Mouse (Mus musculus): ENCODE measurements around the gene Dop1b. TPM values are rescaled to one million over a fixed set of nuclear protein-coding genes. Genes with fewer than 3 reads are reported as not detected.

The Dop1b gene
- polyA plus RNA-seq, 1 experiment from 2014 or later, result 15.6 TPM

DNA sequence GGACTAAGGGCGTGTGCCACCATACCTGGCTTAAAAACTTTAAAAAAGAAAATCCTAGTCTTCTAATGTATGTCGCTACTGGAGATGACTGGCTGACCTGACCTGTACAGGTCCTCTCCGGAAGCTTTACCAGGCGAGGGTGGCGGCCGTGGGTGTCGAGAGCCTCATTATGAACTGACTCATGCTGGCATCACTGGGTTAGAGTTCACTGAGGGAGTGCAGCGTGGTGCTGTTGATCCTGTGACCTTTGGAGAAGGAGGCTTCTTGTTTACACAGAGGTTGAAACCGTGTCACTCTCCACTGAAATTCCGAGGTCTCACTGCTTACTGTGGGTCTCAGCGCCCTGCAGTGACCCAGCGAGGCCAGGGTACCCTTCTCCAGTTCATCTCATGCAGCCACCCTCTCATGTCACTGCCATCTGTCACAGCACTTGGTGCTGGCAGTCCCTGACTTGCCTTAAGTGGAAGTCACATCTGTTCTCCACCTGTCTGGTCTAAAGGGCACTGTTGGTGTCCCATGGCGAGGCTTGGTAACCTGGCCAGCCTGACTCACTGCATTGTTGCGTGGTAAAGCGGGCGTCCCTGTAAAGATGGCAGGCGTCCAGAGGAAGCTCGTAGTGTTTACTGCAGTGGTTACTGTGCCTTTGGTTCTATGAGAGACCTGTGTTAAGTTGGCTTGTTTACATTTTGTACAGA lies 21.3 kb downstream of the Dop1b start:
- Histone ChIP-seq H3K9ac (ENCODE audit: low read length) (no peak overlapping the region), H3K27ac (ENCODE audit: low read depth) (no peak overlapping the region), H3K27me3 (replicated peaks; ENCODE audit: control insufficient read depth, insufficient read depth, low read length) (no peaks in the 10 kb centered on the region), H3K9me3 (ENCODE audit: control insufficient read depth, low read length) (no peaks in the 10 kb centered on the region), H3K4me1 (replicated peaks; ENCODE audit: control insufficient read depth, insufficient read depth, low read length) (peaks cover 14% of the 10 kb centered on the region), H3K36me3 (ENCODE audit: control insufficient read depth, insufficient read depth, low read length) (peaks cover 3% of the 10 kb centered on the region; the same call in 1 of the 2 replicates), H3K4me3 (ENCODE audit: low read depth, low read length) (no peak overlapping the region), H3K4me2 (ENCODE audit: low read length) (no peak overlapping the region)
- no peak for ATAC-seq (replicated peaks; ENCODE audit: low FRiP score, low TSS enrichment, low read depth)
- WGBS, result 67% methylated on average over 18 of the region's 18 CpGs
- DNase-seq (ENCODE audit: low spot score), result no peak

DNA sequence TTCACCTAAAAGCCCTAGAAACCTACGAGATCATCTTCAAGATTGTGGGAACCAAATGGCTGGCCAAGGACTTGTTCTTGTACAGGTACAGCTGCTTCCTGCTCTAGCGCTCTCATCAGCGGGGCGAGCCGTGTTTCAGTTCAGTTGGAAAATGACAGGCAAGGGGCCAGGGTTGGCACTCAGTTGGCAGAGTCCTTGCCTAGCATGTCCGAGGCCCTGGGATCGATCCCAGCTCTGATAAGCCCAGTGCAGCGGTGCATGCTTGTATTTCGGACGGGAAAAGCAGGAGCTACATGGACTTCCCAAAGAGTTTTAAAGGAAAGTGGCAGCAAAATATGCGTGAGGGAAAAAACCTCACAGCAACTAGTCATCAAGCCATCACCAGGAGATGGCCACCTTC lies 27.5 kb downstream of the Dop1b start:
- no peaks in the 10 kb centered on the region for H3K9me3 ChIP-seq (ENCODE audit: control insufficient read depth, low read length)
- no peak for DNase-seq (ENCODE audit: low spot score)
- no peak for ATAC-seq (replicated peaks; ENCODE audit: low FRiP score, low TSS enrichment, low read depth)
- no peak overlapping the region for H3K4me2 ChIP-seq (ENCODE audit: low read length)
- H3K4me3 ChIP-seq (ENCODE audit: low read depth, low read length), result no peak overlapping the region
- H3K36me3 ChIP-seq (ENCODE audit: control insufficient read depth, insufficient read depth, low read length), result peaks cover 3% of the 10 kb centered on the region; the same call in 1 of the 2 replicates
- no peak overlapping the region for H3K9ac ChIP-seq (ENCODE audit: low read length)
- no peak overlapping the region for H3K27ac ChIP-seq (ENCODE audit: low read depth)
- no peaks in the 10 kb centered on the region for H3K27me3 ChIP-seq (replicated peaks; ENCODE audit: control insufficient read depth, insufficient read depth, low read length)
- 94% methylated on average over 11 of the region's 11 CpGs for WGBS
- no peaks in the 10 kb centered on the region for H3K4me1 ChIP-seq (replicated peaks; ENCODE audit: control insufficient read depth, insufficient read depth, low read length)

DNA sequence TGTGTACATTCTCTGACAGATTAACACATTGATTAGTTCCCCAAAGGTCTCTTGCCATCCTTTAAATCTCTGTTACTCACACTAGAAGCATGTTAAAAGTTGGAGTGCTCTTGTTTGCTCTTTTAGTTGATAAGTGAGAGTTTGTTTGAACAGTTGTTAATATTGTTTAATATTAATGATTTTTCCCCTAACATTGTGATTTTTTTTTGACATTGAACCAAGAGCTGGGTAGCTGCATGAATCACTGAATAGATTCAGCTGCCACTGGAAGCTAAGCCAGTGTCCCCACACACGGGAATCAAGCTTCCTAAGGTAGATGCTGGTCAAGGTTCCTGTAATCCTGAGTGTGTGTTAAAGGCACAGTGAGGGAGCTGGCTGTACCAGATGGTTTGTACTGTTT lies 31.2 kb downstream of the Dop1b start:
- ATAC-seq (replicated peaks; ENCODE audit: low FRiP score, low TSS enrichment, low read depth) (no peak), DNase-seq (ENCODE audit: low spot score) (no peak)
- Histone ChIP-seq H3K4me2 (ENCODE audit: low read length) (no peak overlapping the region), H3K27ac (ENCODE audit: low read depth) (no peak overlapping the region), H3K4me3 (ENCODE audit: low read depth, low read length) (no peak overlapping the region), H3K9ac (ENCODE audit: low read length) (no peak overlapping the region), H3K4me1 (replicated peaks; ENCODE audit: control insufficient read depth, insufficient read depth, low read length) (no peaks in the 10 kb centered on the region), H3K36me3 (ENCODE audit: control insufficient read depth, insufficient read depth, low read length) (no peaks in the 10 kb centered on the region), H3K27me3 (replicated peaks; ENCODE audit: control insufficient read depth, insufficient read depth, low read length) (no peaks in the 10 kb centered on the region), H3K9me3 (ENCODE audit: control insufficient read depth, low read length) (no peaks in the 10 kb centered on the region)
- WGBS, result 68% methylated on average over 1 of the region's 1 CpGs

DNA sequence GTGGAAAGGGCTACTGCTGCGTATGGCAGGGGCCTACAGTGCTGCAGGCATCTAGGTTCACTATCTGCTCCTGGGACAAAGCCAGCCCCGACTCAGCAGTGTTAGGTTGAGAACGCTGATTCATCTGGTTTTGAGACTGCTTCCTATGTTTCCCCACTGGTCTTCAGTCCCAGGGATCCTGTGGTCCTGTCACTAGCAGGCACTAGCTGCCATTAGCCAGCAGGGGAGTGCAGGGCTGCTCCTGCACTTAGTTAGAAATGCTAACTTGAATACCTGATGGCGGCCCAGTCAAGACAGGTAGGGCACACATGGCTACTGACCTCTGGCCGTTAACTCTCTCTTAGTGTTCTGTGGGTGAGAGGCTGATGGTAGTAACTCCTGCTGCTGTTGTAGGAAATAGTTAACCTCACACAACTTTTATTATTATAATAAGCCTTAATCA lies 32.4 kb downstream of the Dop1b start:
- no peaks in the 10 kb centered on the region for H3K27me3 ChIP-seq (replicated peaks; ENCODE audit: control insufficient read depth, insufficient read depth, low read length)
- no peaks in the 10 kb centered on the region for H3K9me3 ChIP-seq (ENCODE audit: control insufficient read depth, low read length)
- no peak overlapping the region for H3K4me3 ChIP-seq (ENCODE audit: low read depth, low read length)
- DNase-seq (ENCODE audit: low spot score), result no peak
- no peak overlapping the region for H3K27ac ChIP-seq (ENCODE audit: low read depth)
- H3K36me3 ChIP-seq (ENCODE audit: control insufficient read depth, insufficient read depth, low read length), result no peaks in the 10 kb centered on the region
- H3K4me2 ChIP-seq (ENCODE audit: low read length), result no peak overlapping the region
- WGBS, result 75% methylated on average over 5 of the region's 5 CpGs
- no peak overlapping the region for H3K9ac ChIP-seq (ENCODE audit: low read length)
- no peaks in the 10 kb centered on the region for H3K4me1 ChIP-seq (replicated peaks; ENCODE audit: control insufficient read depth, insufficient read depth, low read length)
- no peak for ATAC-seq (replicated peaks; ENCODE audit: low FRiP score, low TSS enrichment, low read depth)

DNA sequence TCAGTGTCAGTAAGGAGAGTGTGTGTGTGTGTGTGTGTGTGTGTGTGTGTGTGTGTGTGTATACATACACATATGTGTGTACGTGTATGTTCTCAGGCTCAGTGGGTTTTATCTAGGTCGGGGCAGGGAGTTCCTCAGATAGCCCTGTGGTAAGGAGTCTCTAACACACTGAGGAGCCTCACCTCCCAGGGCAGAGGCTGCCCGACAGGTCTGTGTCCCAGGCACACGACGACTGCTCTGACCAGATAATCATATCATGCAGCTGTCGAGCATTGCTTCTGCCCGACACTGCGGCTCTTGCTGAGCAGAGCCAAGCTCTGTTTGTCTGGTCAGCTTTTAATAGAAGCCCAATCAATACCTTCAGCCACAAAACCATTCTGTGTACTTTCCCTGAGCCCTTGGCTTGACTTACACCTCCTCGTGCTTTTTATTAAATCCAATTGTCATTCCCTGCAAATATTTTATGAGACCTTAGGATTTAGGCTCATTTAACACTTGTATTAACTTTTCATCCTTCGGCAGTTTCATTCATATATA lies 33.2 kb downstream of the Dop1b start:
- DNase-seq (ENCODE audit: low spot score) (no peak), ATAC-seq (replicated peaks; ENCODE audit: low FRiP score, low TSS enrichment, low read depth) (no peak)
- Histone ChIP-seq H3K4me3 (ENCODE audit: low read depth, low read length) (no peak overlapping the region), H3K4me1 (replicated peaks; ENCODE audit: control insufficient read depth, insufficient read depth, low read length) (no peaks in the 10 kb centered on the region), H3K27me3 (replicated peaks; ENCODE audit: control insufficient read depth, insufficient read depth, low read length) (no peaks in the 10 kb centered on the region), H3K9ac (ENCODE audit: low read length) (no peak overlapping the region), H3K9me3 (ENCODE audit: control insufficient read depth, low read length) (no peaks in the 10 kb centered on the region), H3K36me3 (ENCODE audit: control insufficient read depth, insufficient read depth, low read length) (no peaks in the 10 kb centered on the region), H3K27ac (ENCODE audit: low read depth) (no peak overlapping the region), H3K4me2 (ENCODE audit: low read length) (no peak overlapping the region)
- WGBS, result 55% methylated on average over 10 of the region's 10 CpGs

DNA sequence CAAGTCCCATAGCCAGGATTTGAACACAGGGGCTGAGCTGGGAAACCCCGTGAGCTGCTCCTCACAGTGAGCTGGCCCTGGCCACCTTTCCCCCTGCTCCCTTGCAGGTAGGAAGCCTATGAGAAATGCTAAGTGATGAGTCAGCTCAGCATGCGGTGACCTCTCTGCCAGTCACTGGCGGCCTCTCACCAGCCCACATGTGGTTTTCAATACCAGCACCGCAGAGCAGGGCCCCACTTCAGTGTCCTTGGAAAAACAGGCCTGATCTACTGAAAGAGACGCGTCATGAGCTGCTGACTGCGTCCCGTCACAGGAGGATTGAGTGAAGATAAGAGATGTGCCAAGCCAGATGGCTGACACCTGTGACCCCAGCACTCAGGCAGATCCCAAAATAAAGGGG lies 34.7 kb downstream of the Dop1b start:
- Histone ChIP-seq H3K36me3 (ENCODE audit: control insufficient read depth, insufficient read depth, low read length) (no peaks in the 10 kb centered on the region), H3K4me1 (replicated peaks; ENCODE audit: control insufficient read depth, insufficient read depth, low read length) (no peaks in the 10 kb centered on the region), H3K4me2 (ENCODE audit: low read length) (no peak overlapping the region), H3K9me3 (ENCODE audit: control insufficient read depth, low read length) (no peaks in the 10 kb centered on the region), H3K4me3 (ENCODE audit: low read depth, low read length) (no peak overlapping the region), H3K27me3 (replicated peaks; ENCODE audit: control insufficient read depth, insufficient read depth, low read length) (no peaks in the 10 kb centered on the region), H3K9ac (ENCODE audit: low read length) (no peak overlapping the region), H3K27ac (ENCODE audit: low read depth) (no peak overlapping the region)
- ATAC-seq (replicated peaks; ENCODE audit: low FRiP score, low TSS enrichment, low read depth) (no peak), DNase-seq (ENCODE audit: low spot score) (no peak)
- 84% methylated on average over 8 of the region's 8 CpGs for WGBS

DNA sequence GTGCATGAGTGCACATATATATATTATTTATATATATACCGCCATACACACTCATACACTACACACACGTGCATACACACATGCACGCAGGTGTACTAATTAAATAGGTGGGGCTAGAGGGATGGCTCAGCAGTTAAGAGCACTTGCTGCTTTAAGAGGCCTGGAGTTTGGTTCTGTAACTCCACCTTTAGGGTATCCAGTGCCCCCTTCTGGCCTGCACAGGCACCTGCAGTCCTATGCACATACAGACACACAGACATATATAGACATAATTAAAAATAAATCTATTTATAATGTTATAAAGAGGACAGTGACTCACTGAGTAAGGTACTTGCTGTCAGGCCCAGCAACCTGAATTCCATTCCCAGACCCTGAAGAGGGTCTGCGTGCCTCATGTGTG lies 35.3 kb downstream of the Dop1b start:
- Histone ChIP-seq H3K9ac (ENCODE audit: low read length) (no peak overlapping the region), H3K27ac (ENCODE audit: low read depth) (no peak overlapping the region), H3K4me2 (ENCODE audit: low read length) (no peak overlapping the region), H3K4me3 (ENCODE audit: low read depth, low read length) (no peak overlapping the region), H3K36me3 (ENCODE audit: control insufficient read depth, insufficient read depth, low read length) (no peaks in the 10 kb centered on the region), H3K27me3 (replicated peaks; ENCODE audit: control insufficient read depth, insufficient read depth, low read length) (no peaks in the 10 kb centered on the region), H3K9me3 (ENCODE audit: control insufficient read depth, low read length) (no peaks in the 10 kb centered on the region), H3K4me1 (replicated peaks; ENCODE audit: control insufficient read depth, insufficient read depth, low read length) (no peaks in the 10 kb centered on the region)
- no peak for DNase-seq (ENCODE audit: low spot score)
- no peak for ATAC-seq (replicated peaks; ENCODE audit: low FRiP score, low TSS enrichment, low read depth)
- 93% methylated on average over 4 of the region's 4 CpGs for WGBS

DNA sequence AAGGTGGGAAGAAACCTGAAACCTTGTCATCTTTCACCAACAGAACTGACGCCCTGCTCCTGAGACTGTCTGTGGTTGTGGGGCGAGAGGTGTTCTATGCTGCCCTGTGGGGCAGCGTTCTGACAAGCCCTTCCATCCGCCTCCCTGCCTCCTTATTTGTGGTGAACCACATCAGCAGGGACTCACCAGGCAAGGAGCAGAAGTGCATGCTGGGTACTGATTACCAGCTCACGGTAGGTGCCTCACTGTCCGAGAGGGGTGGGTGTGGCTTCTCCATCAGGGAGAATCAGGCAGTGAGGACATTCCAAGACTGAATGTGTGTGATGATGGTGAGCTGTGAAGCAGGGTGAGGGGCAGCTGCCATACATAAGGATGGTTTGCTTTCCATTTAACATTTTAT lies 35.7 kb downstream of the Dop1b start:
- no peak overlapping the region for H3K27ac ChIP-seq (ENCODE audit: low read depth)
- H3K4me2 ChIP-seq (ENCODE audit: low read length), result no peak overlapping the region
- WGBS, result 72% methylated on average over 6 of the region's 6 CpGs
- H3K4me3 ChIP-seq (ENCODE audit: low read depth, low read length), result no peak overlapping the region
- DNase-seq (ENCODE audit: low spot score), result no peak
- ATAC-seq (replicated peaks; ENCODE audit: low FRiP score, low TSS enrichment, low read depth), result no peak
- H3K9ac ChIP-seq (ENCODE audit: low read length), result no peak overlapping the region
- H3K9me3 ChIP-seq (ENCODE audit: control insufficient read depth, low read length), result no peaks in the 10 kb centered on the region
- H3K36me3 ChIP-seq (ENCODE audit: control insufficient read depth, insufficient read depth, low read length), result no peaks in the 10 kb centered on the region
- H3K27me3 ChIP-seq (replicated peaks; ENCODE audit: control insufficient read depth, insufficient read depth, low read length), result no peaks in the 10 kb centered on the region
- H3K4me1 ChIP-seq (replicated peaks; ENCODE audit: control insufficient read depth, insufficient read depth, low read length), result no peaks in the 10 kb centered on the region
